Comparison of ENCODE assay signal across 22 mouse cellular contexts in genomic region chr5:118596452-118597092, GRCm38 (mm10). TPM values are rescaled to one million over a fixed set of nuclear protein-coding genes. Genes with fewer than 3 reads are reported as not detected.
DNase-seq lines count a peak whose midpoint lies in the region; ATAC-seq and TF ChIP-seq lines count a peak whose summit lies in the region.
"Had no signal": no experiment of that assay in that cellular context is flagged by ENCODE, and none has a peak within 500 bp of the region (broad histone marks: within the 10 kb centered on the region; RNA-seq: fewer than 3 reads in every experiment).

No protein-coding gene starts in this region.

- TF ChIP-seq POLR2A in kidney, adult 2 months (IDR thresholded peaks at IDR 0.05; ENCODE audit: low read depth, low read length) = no peak

- no peaks in the 10 kb centered on the region for H3K9me3 ChIP-seq in forebrain, embryonic 16.5 days (ENCODE audit: control insufficient read depth, low read length)
- H3K9me3 ChIP-seq in forebrain, embryonic 12.5 days = no peaks in the 10 kb centered on the region
- H3K9me3 ChIP-seq in kidney, embryonic 15.5 days (replicated peaks) = no peaks in the 10 kb centered on the region
- H3K9me3 ChIP-seq: embryonic facial prominence, embryonic 13.5 days; heart, embryonic 10.5 days; hindbrain, embryonic 13.5 days; limb, embryonic 10.5 days; liver, embryonic 12.5 days; midbrain, embryonic 10.5 days; stomach, embryonic 15.5 days had no signal

- TF ChIP-seq CTCF in kidney, adult 2 months (conservative IDR thresholded peaks at IDR 0.05; ENCODE audit: insufficient read depth, insufficient read length, low read depth, low read length) = no peak

- 55% methylated on average over 15 of the region's 15 CpGs for WGBS in forebrain, embryonic 16.5 days
- WGBS in forebrain, embryonic 12.5 days = 86% methylated on average over 15 of the region's 15 CpGs
- 71% methylated on average over 15 of the region's 15 CpGs for WGBS in kidney, embryonic 15.5 days
- WGBS in kidney, adult 2 months = 64% methylated on average over 15 of the region's 15 CpGs

- intact Hi-C loops in left cerebral cortex, postnatal 25 days (cut with DNase I) = loop anchor here (5.0 kb wide), 2 partner anchors 41 to 56 kb away; no protein-coding TSS in a partner anchor

- H3K4me1 ChIP-seq in forebrain, embryonic 16.5 days (replicated peaks; ENCODE audit: control insufficient read depth, insufficient read depth, low read length) = peaks cover 49% of the 10 kb centered on the region
- H3K4me1 ChIP-seq in forebrain, embryonic 12.5 days = peaks cover 48% of the 10 kb centered on the region
- peaks cover 38% of the 10 kb centered on the region for H3K4me1 ChIP-seq in kidney, embryonic 15.5 days
- peaks cover 20% of the 10 kb centered on the region; the same call in 1 of the 2 replicates for H3K4me1 ChIP-seq in kidney, adult 2 months (ENCODE audit: control insufficient read depth, insufficient read depth, low read length)

- ATAC-seq in forebrain, embryonic 16.5 days = peak; percentile 79
- ATAC-seq in forebrain, embryonic 12.5 days (ENCODE audit: low FRiP score) = no peak
- ATAC-seq in kidney, embryonic 15.5 days (replicated peaks; ENCODE audit: low FRiP score) = no peak
- ATAC-seq: liver, embryonic 12.5 days had no signal

- H3K4me3 ChIP-seq in forebrain, embryonic 16.5 days (replicated peaks; ENCODE audit: low read length) = no peak overlapping the region
- no peak overlapping the region for H3K4me3 ChIP-seq in forebrain, embryonic 12.5 days (replicated peaks)
- H3K4me3 ChIP-seq in kidney, embryonic 15.5 days (replicated peaks) = no peak overlapping the region
- H3K4me3 ChIP-seq in kidney, adult 2 months (ENCODE audit: insufficient read depth, low read depth, low read length) = no peak overlapping the region
- H3K4me3 ChIP-seq: embryonic facial prominence, embryonic 13.5 days; heart, embryonic 10.5 days; hindbrain, embryonic 13.5 days; limb, embryonic 10.5 days; liver, embryonic 12.5 days; midbrain, embryonic 10.5 days; stomach, embryonic 15.5 days had no signal

- DNase-seq in kidney, adult 18-20 months = peak; percentile 60
- DNase-seq in kidney, adult 2 months = peak; percentile 88
- peak; percentile 60 to 81 for DNase-seq in kidney, postnatal 36 days
- no peak for DNase-seq in left cerebral cortex, postnatal 25 days (ENCODE audit: low spot score in 2 of 2)
- DNase-seq: cerebellum, adult 9-10 months; gastrocnemius, postnatal 25 days; heart, postnatal 14 days; lung, adult 2 months; lung, postnatal 36 days; right cerebral cortex, postnatal 25 days; thymus, adult 18-20 months had no signal

- H3K36me3 ChIP-seq in forebrain, embryonic 16.5 days (ENCODE audit: control insufficient read depth, insufficient read depth) = no peaks in the 10 kb centered on the region
- H3K36me3 ChIP-seq in forebrain, embryonic 12.5 days (replicated peaks) = no peaks in the 10 kb centered on the region
- 0 out of 2 replicates have a peak, but pooled peaks cover 4% of the 10 kb centered on the region for H3K36me3 ChIP-seq in kidney, embryonic 15.5 days
- no peaks in the 10 kb centered on the region for H3K36me3 ChIP-seq in kidney, adult 2 months (ENCODE audit: control insufficient read depth, insufficient read depth, low read length)
- H3K36me3 ChIP-seq: embryonic facial prominence, embryonic 13.5 days; hindbrain, embryonic 13.5 days; midbrain, embryonic 10.5 days; stomach, embryonic 15.5 days had no signal

- H3K9ac ChIP-seq in forebrain, embryonic 16.5 days (replicated peaks; ENCODE audit: low read depth, low read length) = no peak overlapping the region
- no peak overlapping the region for H3K9ac ChIP-seq in forebrain, embryonic 12.5 days
- no peak overlapping the region for H3K9ac ChIP-seq in kidney, embryonic 15.5 days
- H3K9ac ChIP-seq: embryonic facial prominence, embryonic 13.5 days; hindbrain, embryonic 13.5 days; liver, embryonic 12.5 days; stomach, embryonic 15.5 days had no signal

- no peak overlapping the region for H3K4me2 ChIP-seq in forebrain, embryonic 16.5 days (ENCODE audit: low read length)
- no peak overlapping the region for H3K4me2 ChIP-seq in forebrain, embryonic 12.5 days
- H3K4me2 ChIP-seq in kidney, embryonic 15.5 days = no peak overlapping the region
- H3K4me2 ChIP-seq: embryonic facial prominence, embryonic 13.5 days; hindbrain, embryonic 13.5 days; liver, embryonic 12.5 days; stomach, embryonic 15.5 days had no signal

- H3K27me3 ChIP-seq in forebrain, embryonic 16.5 days (replicated peaks; ENCODE audit: control insufficient read depth, insufficient read depth, low read length) = no peaks in the 10 kb centered on the region
- H3K27me3 ChIP-seq in forebrain, embryonic 12.5 days = no peaks in the 10 kb centered on the region
- no peaks in the 10 kb centered on the region for H3K27me3 ChIP-seq in kidney, embryonic 15.5 days
- no peaks in the 10 kb centered on the region for H3K27me3 ChIP-seq in kidney, adult 2 months (replicated peaks; ENCODE audit: control insufficient read depth, insufficient read depth, low read length)
- H3K27me3 ChIP-seq: CH12.LX; embryonic facial prominence, embryonic 13.5 days; hindbrain, embryonic 13.5 days; liver, embryonic 12.5 days; stomach, embryonic 15.5 days had no signal

- 0 out of 2 replicates have a peak overlapping the region, but pooled peaks have one; percentile 20 for H3K27ac ChIP-seq in forebrain, embryonic 16.5 days (ENCODE audit: low read length)
- no peak overlapping the region for H3K27ac ChIP-seq in forebrain, embryonic 12.5 days
- H3K27ac ChIP-seq in kidney, embryonic 15.5 days = no peak overlapping the region
- H3K27ac ChIP-seq in kidney, adult 2 months (ENCODE audit: insufficient read depth, low read depth, low read length) = no peak overlapping the region
- H3K27ac ChIP-seq: embryonic facial prominence, embryonic 13.5 days; heart, embryonic 10.5 days; hindbrain, embryonic 13.5 days; limb, embryonic 10.5 days; liver, embryonic 12.5 days; midbrain, embryonic 10.5 days; stomach, embryonic 15.5 days had no signal

RNA-seq across cellular contexts. Expression of gene Med13l, which starts 36.1 kb away (rescaled TPM):
- polyA plus RNA-seq in forebrain, embryonic 16.5 days (2015; fragmentation: Nextera tagmentation; extraction: Ambion mirVana) = 24.9 and 25.8 TPM in 2 replicates
- 17.7 and 19.1 TPM in 2 replicates for polyA plus RNA-seq in forebrain, embryonic 12.5 days (2016; fragmentation: Nextera tagmentation; extraction: Ambion mirVana)
- 8.5 and 10.2 TPM in 2 replicates for polyA plus RNA-seq in kidney, embryonic 15.5 days (2015; fragmentation: Nextera tagmentation; extraction: Ambion mirVana)
- 10.7 and 11.3 TPM in 2 replicates for polyA plus RNA-seq in kidney, adult 2 months (2012; rRNA removed)
- 100 to 1,000 TPM; 101 to 104 TPM for total RNA-seq in left cerebral cortex, postnatal 25 days (2021)

Comparison
In these comparisons a context has a peak if more than half of its experiments do, and no peak if none do; other contexts are left out.
1. DNase-seq: peak in kidney, adult 18-20 months (single experiment), kidney, adult 2 months (single experiment) and kidney, postnatal 36 days (2 of 2); none in left cerebral cortex, postnatal 25 days (0 of 2).